Mouse (Mus musculus): Measurements from ENCODE around the gene Lce1d. TPM values are rescaled to one million over a fixed set of nuclear protein-coding genes. Genes with fewer than 3 reads are reported as not detected.
"Not testable (repeated sequence)": the region's sequence is repeated elsewhere in the genome, so short reads cannot be mapped to it uniquely, and the experiment has no call there.

Gene Lce1d
- total RNA-seq (2021), result not detected
- long read RNA-seq, experiment 1, result 0 reads
- long read RNA-seq, experiment 2, result 0 reads

- intact Hi-C loops (cut with DNase I; ENCODE audit: low total_unique reads), result no loop called here
- no peak for DNase-seq
Observed at GRCm38 (mm10) chr3:92687110-92687509, at the start of gene Lce1d. Lce1d (minus strand) TSS chr3:92687210.

- intact Hi-C loops (cut with DNase I; ENCODE audit: low total_unique reads), result no loop called here
- DNase-seq, result no peak
Observed at GRCm38 (mm10) chr3:92722631-92723030, 35.6 kb upstream of the Lce1d start.

- intact Hi-C loops (cut with DNase I; ENCODE audit: low total_unique reads), result no loop called here
- DNase-seq, result no peak
Observed at GRCm38 (mm10) chr3:92720250-92720649, 33.2 kb upstream of the Lce1d start, which contains the start of gene Lce1f. Lce1f (minus strand) TSS chr3:92720350.

- no peak for DNase-seq
- intact Hi-C loops (cut with DNase I; ENCODE audit: low total_unique reads), result loop anchor here (2.0 kb wide), 1 partner anchor 18 kb away; no protein-coding TSS in a partner anchor
Observed at GRCm38 (mm10) chr3:92715122-92715521, 28.1 kb upstream of the Lce1d start.

GRCm38 (mm10) chr3:92708974-92709373, 22.0 kb upstream of the Lce1d start, which contains the start of gene Lce1e:
Lce1e (minus strand) TSS chr3:92709074.
- intact Hi-C loops (cut with DNase I; ENCODE audit: low total_unique reads), result no loop called here
- no peak for DNase-seq

GRCm38 (mm10) chr3:92694613-92695012, 7.6 kb upstream of the Lce1d start:
- DNase-seq, result no peak
- intact Hi-C loops (cut with DNase I; ENCODE audit: low total_unique reads), result no loop called here

- intact Hi-C loops (cut with DNase I; ENCODE audit: low total_unique reads), result no loop called here
- no peak for DNase-seq
Observed at GRCm38 (mm10) chr3:92691688-92692087, 4.7 kb upstream of the Lce1d start.

- DNase-seq; intact Hi-C loops (cut with DNase I; ENCODE audit: low total_unique reads): not testable (repeated sequence)
Observed at GRCm38 (mm10) chr3:92689154-92689553, 2.1 kb upstream of the Lce1d start.

- intact Hi-C loops (cut with DNase I; ENCODE audit: low total_unique reads), result no loop called here
- no peak for DNase-seq
Observed at GRCm38 (mm10) chr3:92678947-92679346, 8.1 kb downstream of the Lce1d start, which contains the start of gene Lce1c. Lce1c (plus strand) TSS chr3:92679247.

- intact Hi-C loops (cut with DNase I; ENCODE audit: low total_unique reads), result no loop called here
- DNase-seq, result no peak
Observed at GRCm38 (mm10) chr3:92670215-92670614, 16.8 kb downstream of the Lce1d start, which contains the start of gene Lce1a2. Lce1a2 (minus strand) TSS chr3:92670315.

- intact Hi-C loops (cut with DNase I; ENCODE audit: low total_unique reads), result no loop called here
Observed at GRCm38 (mm10) chr3:92656826-92657225, 30.2 kb downstream of the Lce1d start, which contains the start of gene Lce1b. Lce1b (minus strand) TSS chr3:92656926.

GRCm38 (mm10) chr3:92648207-92648606, 38.8 kb downstream of the Lce1d start, which contains the start of gene Lce1a1:
Lce1a1 (minus strand) TSS chr3:92648307.
- DNase-seq, result no peak
- intact Hi-C loops (cut with DNase I; ENCODE audit: low total_unique reads), result no loop called here

More at GRCm38 (mm10) chr3:92656826-92657225, 30.2 kb downstream of the Lce1d start, which contains the start of gene Lce1b:
- no peak for DNase-seq

GRCm38 (mm10) chr3:92639854-92640253, 47.2 kb downstream of the Lce1d start:
- intact Hi-C loops (cut with DNase I; ENCODE audit: low total_unique reads), result no loop called here
- DNase-seq, result no peak

GRCm38 (mm10) chr3:92638653-92638991, 48.4 kb downstream of the Lce1d start:
- DNase-seq, result no peak
- intact Hi-C loops (cut with DNase I; ENCODE audit: low total_unique reads), result no loop called here

- intact Hi-C loops (cut with DNase I; ENCODE audit: low total_unique reads), result no loop called here
- DNase-seq, result no peak
Observed at GRCm38 (mm10) chr3:92637745-92638652, 49.0 kb downstream of the Lce1d start.

Other genes starting within 250 kb of the Lce1d start
- not detected for gene Sprr1b, start 248.4 kb downstream of the Lce1d start, total RNA-seq (2021)
- gene Sprr3, start 228.5 kb downstream of the Lce1d start, total RNA-seq (2021), result not detected
- gene Sprr1a, start 201.3 kb downstream of the Lce1d start, total RNA-seq (2021), result not detected
- not detected for gene Sprr4, start 186.7 kb downstream of the Lce1d start, total RNA-seq (2021)
- not detected for gene 2310046K23Rik, start 152.7 kb downstream of the Lce1d start, total RNA-seq (2021)
- not detected for gene Ivl, start 113.5 kb downstream of the Lce1d start, total RNA-seq (2021)
- gene Smcp, start 98.2 kb downstream of the Lce1d start, total RNA-seq (2021), result not detected
- not detected for gene 2210017I01Rik, start 79.7 kb downstream of the Lce1d start, total RNA-seq (2021)
- not detected for gene Lce6a, start 65.5 kb downstream of the Lce1d start, total RNA-seq (2021)
- not detected for gene Lce1a1, start 38.9 kb downstream of the Lce1d start, total RNA-seq (2021)
- not detected for gene Lce1b, start 30.3 kb downstream of the Lce1d start, total RNA-seq (2021)
- not detected for gene Lce1a2, start 16.9 kb downstream of the Lce1d start, total RNA-seq (2021)
- gene Lce1c, start 8.0 kb downstream of the Lce1d start, total RNA-seq (2021), result not detected
- gene Lce1e, start 21.9 kb upstream of the Lce1d start, total RNA-seq (2021), result not detected
- gene Lce1f, start 33.1 kb upstream of the Lce1d start, total RNA-seq (2021), result not detected
- gene Gm38119, start 51.9 kb upstream of the Lce1d start, total RNA-seq (2021), result not detected
- not detected for gene Lce1g, start 65.1 kb upstream of the Lce1d start, total RNA-seq (2021)
- not detected for gene Lce1h, start 77.9 kb upstream of the Lce1d start, total RNA-seq (2021)
- not detected for gene Lce1i, start 91.7 kb upstream of the Lce1d start, total RNA-seq (2021)
- gene Lce1j, start 103.3 kb upstream of the Lce1d start, total RNA-seq (2021), result not detected
- gene Lce1k, start 120.7 kb upstream of the Lce1d start, total RNA-seq (2021), result not detected
- not detected for gene Kprp, start 140.0 kb upstream of the Lce1d start, total RNA-seq (2021)
- not detected for gene Lce1l, start 164.1 kb upstream of the Lce1d start, total RNA-seq (2021)
- gene 2310050C09Rik, start 183.0 kb upstream of the Lce1d start, total RNA-seq (2021), result not detected
- gene Lce3a, start 239.0 kb upstream of the Lce1d start, total RNA-seq (2021), result not detected
- gene Lce3b, start 245.8 kb upstream of the Lce1d start, total RNA-seq (2021), result not detected

All from gastrocnemius, postnatal 14 days (tissue).